In the genomic region with DNA sequence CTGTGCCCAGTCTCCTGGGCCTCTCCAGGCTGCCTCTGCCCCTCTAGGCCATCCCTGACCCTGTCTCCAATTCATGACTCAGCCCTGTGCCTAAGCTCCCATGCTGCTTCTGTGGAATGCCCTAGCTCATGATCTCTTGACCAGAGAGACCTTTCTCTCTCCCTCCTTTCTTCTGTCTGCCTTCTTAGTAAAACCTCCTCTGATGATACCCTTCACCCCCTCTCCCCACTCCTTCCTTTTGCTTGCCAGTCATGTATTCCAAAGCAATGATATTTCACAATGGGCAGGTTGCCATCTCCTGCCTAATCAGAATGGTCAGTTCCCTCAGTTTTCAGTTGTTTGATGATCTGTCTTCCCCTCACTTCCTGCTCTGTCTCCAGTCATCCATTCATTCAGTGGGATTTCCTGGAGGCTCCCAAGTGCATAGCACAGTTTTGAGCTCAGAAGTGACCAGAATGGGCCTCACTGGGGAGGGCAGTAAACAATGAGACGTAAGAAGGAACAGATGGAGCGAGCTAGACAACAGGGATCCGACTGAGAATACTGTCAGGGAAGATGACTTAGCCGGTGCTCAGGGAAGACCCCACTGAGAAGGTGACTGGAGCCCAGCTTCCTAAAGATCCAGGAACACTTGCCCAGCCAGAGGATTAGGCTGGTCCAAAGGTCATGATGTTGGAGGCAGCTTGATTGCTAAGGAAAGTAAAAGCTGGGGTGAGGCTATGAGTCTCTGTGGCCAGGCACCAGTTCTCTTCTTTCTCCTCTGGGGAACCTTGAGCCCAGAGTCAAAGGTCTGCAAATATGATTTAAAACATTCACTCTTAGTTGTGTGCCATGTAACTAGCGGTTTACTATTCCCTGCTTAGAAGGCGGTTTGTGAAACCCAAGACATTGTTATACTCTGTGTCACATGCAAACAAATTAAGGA, we compare ENCODE assay signal across 15 mouse cellular contexts. TPM values are rescaled to one million over a fixed set of nuclear protein-coding genes. Genes with fewer than 3 reads are reported as not detected.
DNase-seq lines count a peak whose midpoint lies in the region; ATAC-seq and TF ChIP-seq lines count a peak whose summit lies in the region.
"Had no signal": no experiment of that assay in that cellular context is flagged by ENCODE, and none has a peak within 500 bp of the region (broad histone marks: within the 10 kb centered on the region; RNA-seq: fewer than 3 reads in every experiment).

No protein-coding gene starts in this region.

- no peak overlapping the region for H3K9ac ChIP-seq in stomach, postnatal 0 days (ENCODE audit: low read length)
- no peak overlapping the region for H3K9ac ChIP-seq in midbrain, embryonic 16.5 days (ENCODE audit: low read depth, low read length)
- H3K9ac ChIP-seq: embryonic facial prominence, embryonic 12.5 days; hindbrain, embryonic 15.5 days; midbrain, embryonic 13.5 days had no signal

- ATAC-seq in stomach, postnatal 0 days (ENCODE audit: low FRiP score, low TSS enrichment): peak; percentile 45
- ATAC-seq in midbrain, embryonic 16.5 days: no peak
- ATAC-seq: midbrain, embryonic 13.5 days had no signal

- H3K4me1 ChIP-seq in stomach, postnatal 0 days (replicated peaks; ENCODE audit: control insufficient read depth, insufficient read depth): no peaks in the 10 kb centered on the region; the same call in 1 of the 2 replicates
- H3K4me1 ChIP-seq in midbrain, embryonic 16.5 days (ENCODE audit: control insufficient read depth, insufficient read depth, low read length): peaks cover 16% of the 10 kb centered on the region
- H3K4me1 ChIP-seq: embryonic facial prominence, embryonic 12.5 days had no signal

- H3K27ac ChIP-seq in stomach, postnatal 0 days (replicated peaks): no peak overlapping the region
- no peak overlapping the region for H3K27ac ChIP-seq in midbrain, embryonic 16.5 days (ENCODE audit: low read length)
- H3K27ac ChIP-seq: embryonic facial prominence, embryonic 12.5 days; forebrain, embryonic 10.5 days; hindbrain, embryonic 15.5 days; kidney, postnatal 0 days; midbrain, embryonic 13.5 days had no signal

- TF ChIP-seq CTCF in stomach, postnatal 0 days (IDR thresholded peaks at IDR 0.05; ENCODE audit: low read depth): no peak

- TF ChIP-seq EP300 in stomach, postnatal 0 days (optimal IDR thresholded peaks at IDR 0.05): no peak

- no peak overlapping the region for H3K4me3 ChIP-seq in stomach, postnatal 0 days (ENCODE audit: low read depth, low read length)
- H3K4me3 ChIP-seq in midbrain, embryonic 16.5 days (ENCODE audit: low read depth, low read length): no peak overlapping the region
- H3K4me3 ChIP-seq: embryonic facial prominence, embryonic 12.5 days; forebrain, embryonic 10.5 days; hindbrain, embryonic 15.5 days; midbrain, embryonic 13.5 days had no signal

- H3K36me3 ChIP-seq in stomach, postnatal 0 days (ENCODE audit: control insufficient read depth, insufficient read depth, low read length): no peaks in the 10 kb centered on the region
- no peaks in the 10 kb centered on the region for H3K36me3 ChIP-seq in midbrain, embryonic 16.5 days (ENCODE audit: control insufficient read depth, insufficient read depth, low read length)
- H3K36me3 ChIP-seq: embryonic facial prominence, embryonic 12.5 days; forebrain, embryonic 10.5 days; hindbrain, embryonic 15.5 days; midbrain, embryonic 13.5 days had no signal

- H3K9me3 ChIP-seq in stomach, postnatal 0 days (ENCODE audit: control insufficient read depth, low read length): no peaks in the 10 kb centered on the region
- H3K9me3 ChIP-seq in midbrain, embryonic 16.5 days (replicated peaks; ENCODE audit: control insufficient read depth, low read length, poor library complexity, severe bottlenecking): no peaks in the 10 kb centered on the region
- H3K9me3 ChIP-seq: embryonic facial prominence, embryonic 12.5 days; forebrain, embryonic 10.5 days; hindbrain, embryonic 15.5 days; midbrain, embryonic 13.5 days had no signal

- peak; percentile 25 for DNase-seq in adrenal gland, postnatal 36 days
- no peak for DNase-seq in adrenal gland, postnatal 10 days
- DNase-seq in lung, postnatal 14 days: peak; percentile 24
- no peak for DNase-seq in lung, adult 18-20 months
- peak; percentile 38 to 63 for DNase-seq in cerebellum, postnatal 14 days
- DNase-seq in stomach, postnatal 0 days (ENCODE audit: low spot score): peak; percentile 42
- DNase-seq in spleen, adult 12 weeks (ENCODE audit: low spot score): no peak
- DNase-seq: gastrocnemius, postnatal 25 days had no signal

- WGBS in stomach, postnatal 0 days: 49% methylated on average over 6 of the region's 6 CpGs
- 39% methylated on average over 6 of the region's 6 CpGs for WGBS in midbrain, embryonic 16.5 days

- H3K27me3 ChIP-seq in stomach, postnatal 0 days (ENCODE audit: control insufficient read depth, insufficient read depth, low read length): no peaks in the 10 kb centered on the region
- peaks cover 6% of the 10 kb centered on the region for H3K27me3 ChIP-seq in midbrain, embryonic 16.5 days (ENCODE audit: control insufficient read depth, insufficient read depth, low read depth, low read length)

- no peak overlapping the region for H3K4me2 ChIP-seq in stomach, postnatal 0 days (replicated peaks; ENCODE audit: low read depth)
- H3K4me2 ChIP-seq in midbrain, embryonic 16.5 days (ENCODE audit: low read length): no peak overlapping the region
- H3K4me2 ChIP-seq: embryonic facial prominence, embryonic 12.5 days; hindbrain, embryonic 15.5 days; liver, embryonic 11.5 days; midbrain, embryonic 13.5 days had no signal

RNA-seq across cellular contexts. Expression of gene Arntl, which starts 7.2 kb away (rescaled TPM):
- total RNA-seq in adrenal gland, postnatal 36 days (2021): 10 to 100 TPM in 1 of 2 experiments, 1 to 10 TPM in 1; 8.9 to 32.5 TPM
- total RNA-seq in adrenal gland, postnatal 10 days (2021): 10 to 100 TPM; 22.9 to 25.7 TPM
- polyA plus RNA-seq in stomach, postnatal 0 days (2015; fragmentation: Nextera tagmentation; extraction: Ambion mirVana): 6.6 and 7.3 TPM in 2 replicates
- 21.0 and 22.8 TPM in 2 replicates for polyA plus RNA-seq in midbrain, embryonic 16.5 days (2015; fragmentation: Nextera tagmentation; extraction: Ambion mirVana)

Comparison
In these comparisons a context has a peak if more than half of its experiments do, and no peak if none do; other contexts are left out.
1. DNase-seq: peak in adrenal gland, postnatal 36 days (2 of 2), lung, postnatal 14 days (single experiment), cerebellum, postnatal 14 days (2 of 2) and stomach, postnatal 0 days (single experiment); none in adrenal gland, postnatal 10 days (single experiment), lung, adult 18-20 months (0 of 2) and spleen, adult 12 weeks (single experiment).